Mouse (Mus musculus) heart, adult 2 months (tissue): Measurements from ENCODE around the gene Nt5c3b. TPM values are rescaled to one million over a fixed set of nuclear protein-coding genes. Genes with fewer than 3 reads are reported as not detected.

Experiments used
- DNase-seq, 2 experiments: peaks; one replicate each; pipeline ENCODE4 v3.0.0; 2021
- H3K27ac ChIP-seq: fragments of 200-600 bp; 2 replicates; pipeline ENCODE4 v1.8.1; 2022
- H3K27me3 ChIP-seq: fragments of 200-500 bp; 2 replicates; pipeline ENCODE4 v1.6.1; 2012; ENCODE audit warnings: mild to moderate bottlenecking, low read length, inconsistent platforms, mixed read lengths; ENCODE audit not compliant: control insufficient read depth, insufficient read depth
- H3K36me3 ChIP-seq: fragments of 200-500 bp; 2 replicates; pipeline ENCODE4 v1.6.1; 2012; ENCODE audit warnings: low read length, inconsistent platforms; ENCODE audit not compliant: control insufficient read depth, insufficient read depth
- H3K4me1 ChIP-seq: fragments of 200-500 bp; 2 replicates; pipeline ENCODE4 v1.6.1; 2011; ENCODE audit warnings: low read length; ENCODE audit not compliant: control insufficient read depth, insufficient read depth
- H3K4me3 ChIP-seq: fragments of 200-600 bp; 2 replicates; pipeline ENCODE4 v1.8.1; 2022
- H3K79me2 ChIP-seq: fragments of 200-500 bp; replicated peaks from 2 replicates; pipeline ENCODE4 v1.6.1; 2012; ENCODE audit warnings: mild to moderate bottlenecking, inconsistent platforms, low read length, moderate library complexity, mixed read lengths; ENCODE audit not compliant: control insufficient read depth, insufficient read depth
- H3K9ac ChIP-seq: fragments of 200-500 bp; 2 replicates; pipeline ENCODE4 v1.6.1; 2012; ENCODE audit warnings: low read depth, mild to moderate bottlenecking, control low read depth, inconsistent platforms, low read length, mixed read lengths
- CTCF ChIP-seq: fragments of 200-600 bp; IDR thresholded peaks from 2 replicates; pipeline ENCODE4 v1.8.1; 2022; ENCODE audit warnings: antibody characterized with exemption, mild to moderate bottlenecking, moderate library complexity
- EP300 ChIP-seq: fragments of 200-500 bp; IDR thresholded peaks from 2 replicates; pipeline ENCODE4 v1.6.1; 2011; ENCODE audit warnings: low read depth, low read length, control low read depth; ENCODE audit not compliant: insufficient read depth
- POLR2A ChIP-seq: fragments of 200-500 bp; IDR thresholded peaks from 2 replicates; pipeline ENCODE4 v1.6.1; 2011; ENCODE audit warnings: mild to moderate bottlenecking, low read depth, low read length, control low read depth; ENCODE audit not compliant: insufficient read depth
- WGBS: fragments of 180-500 bp; shearing (Covaris S2); methylation state at CpG from one replicate; pipeline ENCODE4 v1.1.7; 2018; 5-methylcytosine and 5-hydroxymethylcytosine counted together
- intact Hi-C: fragments of 180-260 bp; cut with DNase I; formaldehyde crosslinking; loops from one replicate; pipeline ENCODE4 v1.15.1; 2025
- polyA plus RNA-seq: library from polyadenylated mRNA; depleted of rRNA; stranded (reverse); fragments of >200 nt; gene quantifications from 2 replicates; pipeline ENCODE4 v1.2.3, GENCODE M21; 2012
- total RNA-seq, 2 experiments: library from RNA; stranded (reverse); gene quantifications; 2 replicates each; pipeline ENCODE4 v1.2.3; 2021

Nt5c3b gene
- total and polyA plus RNA-seq, 3 experiments: 23.5 to 44.0 (median 24.1) TPM

GRCm38 (mm10) chr11:100435678-100436246 lies 5.8 kb downstream of the Nt5c3b start:
- Histone ChIP-seq H3K4me3 (no peak overlapping the region), H3K9ac (no peak overlapping the region), H3K27ac (no peak overlapping the region), H3K4me1 (peaks cover 2% of the 10 kb centered on the region; the same call in 1 of the 2 replicates), H3K79me2 (0 out of 2 replicates have a peak, but pooled peaks cover 2% of the 10 kb centered on the region), H3K27me3 (no peaks in the 10 kb centered on the region), H3K36me3 (no peaks in the 10 kb centered on the region)
- 81% methylated on average over 9 of the region's 9 CpGs for WGBS
- intact Hi-C loops: no loop called here
- no peak for DNase-seq
- TF ChIP-seq POLR2A (no peak), EP300 (no peak), CTCF (no peak)

- Histone ChIP-seq H3K79me2 (no peaks in the 10 kb centered on the region), H3K4me3 (no peak overlapping the region), H3K9ac (no peak overlapping the region), H3K27ac (no peak overlapping the region), H3K36me3 (no peaks in the 10 kb centered on the region), H3K27me3 (no peaks in the 10 kb centered on the region), H3K4me1 (peaks cover 3% of the 10 kb centered on the region)
- TF ChIP-seq CTCF (no peak), EP300 (no peak), POLR2A (no peak)
- intact Hi-C loops: no loop called here
- WGBS: 76% methylated on average over 5 of the region's 5 CpGs
- DNase-seq: no peak
Measured at GRCm38 (mm10) chr11:100432002-100432401, 9.6 kb downstream of the Nt5c3b start.

GRCm38 (mm10) chr11:100430052-100430451 lies 11.6 kb downstream of the Nt5c3b start:
- Histone ChIP-seq H3K36me3 (no peaks in the 10 kb centered on the region), H3K4me3 (no peak overlapping the region), H3K79me2 (no peaks in the 10 kb centered on the region), H3K27me3 (no peaks in the 10 kb centered on the region), H3K9ac (no peak overlapping the region), H3K4me1 (peaks cover 3% of the 10 kb centered on the region), H3K27ac (peak overlapping the region; percentile 75)
- no peak for TF ChIP-seq CTCF
- intact Hi-C loops: no loop called here
- WGBS: 64% methylated on average over 7 of the region's 7 CpGs
- peak in 1 of 2 experiments; percentile 62 for DNase-seq

GRCm38 (mm10) chr11:100428612-100429199 lies 12.9 kb downstream of the Nt5c3b start:
- Histone ChIP-seq H3K4me3 (no peak overlapping the region), H3K9ac (no peak overlapping the region), H3K79me2 (no peaks in the 10 kb centered on the region), H3K27me3 (no peaks in the 10 kb centered on the region), H3K36me3 (no peaks in the 10 kb centered on the region), H3K4me1 (peaks cover 3% of the 10 kb centered on the region), H3K27ac (peak overlapping the region; percentile 75)
- peak; percentile 52 to 61 for DNase-seq
- intact Hi-C loops: loop anchor here (5.0 kb wide), 1 partner anchor 269 kb away; no protein-coding TSS in a partner anchor
- TF ChIP-seq CTCF (no peak), POLR2A (no peak), EP300 (no peak)
- WGBS: 13% methylated on average over 9 of the region's 9 CpGs

GRCm38 (mm10) chr11:100426820-100427219 lies 14.8 kb downstream of the Nt5c3b start:
- Histone ChIP-seq H3K79me2 (no peaks in the 10 kb centered on the region), H3K4me3 (no peak overlapping the region), H3K27me3 (no peaks in the 10 kb centered on the region), H3K36me3 (no peaks in the 10 kb centered on the region), H3K9ac (no peak overlapping the region), H3K27ac (no peak overlapping the region), H3K4me1 (peaks cover 3% of the 10 kb centered on the region)
- intact Hi-C loops: loop anchor here (2.0 to 5.0 kb wide), 3 partner anchors 46 to 270 kb away; partner anchors contain the start of gene Klhl11
- WGBS: 49% methylated on average over 3 of the region's 3 CpGs
- DNase-seq: no peak
- no peak for TF ChIP-seq CTCF
- no peak for TF ChIP-seq EP300
- TF ChIP-seq POLR2A: no peak

- Histone ChIP-seq H3K79me2 (no peaks in the 10 kb centered on the region), H3K36me3 (no peaks in the 10 kb centered on the region), H3K9ac (no peak overlapping the region), H3K4me1 (peaks cover 3% of the 10 kb centered on the region), H3K27ac (no peak overlapping the region), H3K4me3 (no peak overlapping the region), H3K27me3 (no peaks in the 10 kb centered on the region)
- peak; percentile 84 for TF ChIP-seq EP300
- TF ChIP-seq POLR2A: no peak
- peak; percentile 82 for TF ChIP-seq CTCF
- intact Hi-C loops: loop anchor here (2.0 to 5.0 kb wide), 3 partner anchors 47 to 271 kb away; partner anchors contain the start of gene Klhl11
- peak; percentile 77 to 78 for DNase-seq
- 20% methylated on average over 7 of the region's 7 CpGs for WGBS
Measured at GRCm38 (mm10) chr11:100425851-100426250, 15.8 kb downstream of the Nt5c3b start.
